Mouse (Mus musculus) retina, postnatal 1 day (tissue): ENCODE results near the gene Zfp109.
"Not testable (repeated sequence)": the region's sequence is repeated elsewhere in the genome, so short reads cannot be mapped to it uniquely, and the experiment has no call there.

ENCODE experiments used
- DNase-seq: peaks from one replicate; pipeline ENCODE4 v3.0.0-alpha.2; 2012

The Zfp109 gene

GRCm38 (mm10) chr7:24237040-24237791 is at the start of gene Zfp109:
TSS of gene Zfp109 (minus strand) at chr7:24237560.
- peak; percentile 80 for DNase-seq

- no peak for DNase-seq
These were observed 49.6 kb upstream of the Zfp109 start for GRCm38 (mm10) chr7:24286916-24287315.

DNA sequence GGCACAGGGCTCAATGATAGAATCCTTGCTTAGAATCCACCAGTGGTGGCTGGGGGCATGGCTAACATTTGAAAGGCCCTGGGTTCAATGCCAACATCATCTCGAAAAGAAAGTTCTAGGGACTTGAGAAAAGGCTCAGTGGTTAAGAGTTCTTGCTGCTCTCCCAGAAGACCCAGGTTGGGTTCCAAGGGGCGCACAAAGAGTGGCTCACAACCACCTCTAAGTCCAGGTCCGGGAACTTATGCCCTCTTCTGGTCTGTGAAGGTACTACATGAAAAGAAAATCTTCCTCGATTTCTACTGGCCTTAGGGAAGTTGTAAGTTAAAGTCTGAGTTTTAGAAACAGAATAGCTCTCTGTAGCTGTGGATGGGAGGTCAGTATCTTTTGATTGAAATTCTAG is 48.7 kb upstream of the Zfp109 start:
- peak; percentile 26 for DNase-seq

DNA sequence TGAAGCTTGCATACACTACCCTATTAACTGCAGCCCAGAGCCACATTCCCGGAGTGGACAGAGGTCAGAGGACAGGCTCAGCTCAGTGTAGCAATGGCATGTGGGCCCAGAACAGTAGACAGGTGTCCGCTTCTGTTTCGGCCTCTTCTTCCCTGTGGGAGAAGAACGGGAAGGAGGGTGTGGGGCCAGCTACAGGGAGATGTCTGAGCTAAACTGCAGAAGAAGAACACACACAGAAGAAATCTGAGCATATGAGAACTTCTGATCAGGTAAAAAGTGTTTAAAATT is 43.4 kb upstream of the Zfp109 start:
- DNase-seq = no peak

GRCm38 (mm10) chr7:24280031-24280857 is 42.9 kb upstream of the Zfp109 start:
- DNase-seq = peak; percentile 47

DNA sequence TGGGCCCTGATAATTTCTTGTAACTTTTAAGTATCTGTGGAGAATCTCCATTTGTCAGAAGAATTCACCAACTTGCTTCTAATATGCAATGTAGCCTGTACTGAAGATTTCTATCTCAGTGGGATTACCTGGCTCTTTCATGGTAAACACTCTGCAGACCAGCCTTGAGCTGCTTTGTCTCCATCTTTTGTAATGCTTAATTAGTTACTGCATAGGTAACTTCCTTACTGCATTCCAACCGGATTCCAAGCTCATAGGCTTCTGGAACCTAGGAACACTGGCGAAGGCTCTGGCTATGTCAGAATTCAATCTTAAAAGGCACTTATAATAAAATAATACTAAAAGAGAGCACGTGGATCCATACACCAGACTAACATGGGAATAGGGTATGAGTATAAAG is 41.4 kb upstream of the Zfp109 start:
- DNase-seq = not testable (repeated sequence)

DNA sequence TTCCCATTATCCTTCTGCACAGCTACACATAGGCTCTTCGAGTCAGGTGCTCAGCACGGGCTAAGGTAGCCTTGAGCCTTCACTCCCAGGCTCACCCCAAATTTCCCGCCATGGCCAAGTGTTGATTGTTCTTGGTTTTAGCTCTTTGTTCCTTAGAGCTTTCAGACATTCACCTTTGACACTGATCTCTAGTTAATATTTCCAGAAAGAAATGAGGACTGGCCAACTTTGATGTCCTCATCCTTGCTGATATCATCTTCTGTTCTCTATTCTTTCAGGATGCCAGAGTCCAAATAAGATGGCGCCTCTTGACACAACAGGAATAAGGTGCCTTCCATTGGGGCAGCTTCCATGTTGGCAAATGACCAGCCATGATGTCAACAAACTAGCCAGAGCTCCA is 37.1 kb upstream of the Zfp109 start:
- DNase-seq = no peak

DNA sequence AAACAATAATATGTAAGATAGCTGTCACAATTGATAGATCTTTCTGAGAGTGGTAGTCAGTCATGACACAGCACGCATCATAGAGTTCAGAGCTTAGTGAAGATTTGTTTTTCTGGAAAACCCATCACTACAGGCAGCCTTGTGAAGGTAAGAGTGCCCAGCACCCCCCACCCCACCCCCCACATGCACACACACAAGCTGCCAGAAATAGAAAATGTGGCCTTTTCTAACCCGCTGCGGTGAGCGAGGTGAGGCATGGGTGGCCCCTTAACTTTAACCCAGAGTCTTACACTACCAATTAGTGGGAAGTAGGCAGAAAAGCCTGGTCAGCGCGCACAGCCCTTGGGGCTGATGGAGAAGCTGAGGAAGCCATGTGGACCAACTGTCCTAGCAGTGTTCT is 33.8 kb upstream of the Zfp109 start:
- no peak for DNase-seq

DNA sequence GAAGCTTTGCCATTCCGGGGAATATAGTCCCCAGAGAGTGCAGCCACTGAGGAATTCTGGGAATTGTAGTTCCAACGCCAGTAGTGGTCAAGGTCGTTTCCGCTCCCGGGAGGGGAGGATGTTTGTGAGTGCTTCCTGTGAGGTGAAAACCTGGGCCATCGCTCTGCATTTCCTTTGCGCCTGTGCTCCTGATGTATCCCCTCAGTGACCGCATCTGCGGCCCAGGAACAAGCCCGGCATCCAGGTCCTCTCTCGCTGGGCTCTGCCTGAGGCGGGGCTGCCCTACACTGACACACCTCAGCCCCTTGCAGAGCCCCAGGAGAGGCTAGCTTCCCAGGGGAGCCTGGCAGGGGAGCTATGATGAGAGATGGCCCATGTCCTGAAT is 32.9 kb upstream of the Zfp109 start, which contains the start of gene Zfp93:
Gene Zfp93, plus strand, starts transcription at position 133 of the 385 bp plus-strand sequence.
- peak; percentile 94 for DNase-seq

- no peak for DNase-seq
These were observed 32.4 kb upstream of the Zfp109 start for GRCm38 (mm10) chr7:24269667-24270287.

DNA sequence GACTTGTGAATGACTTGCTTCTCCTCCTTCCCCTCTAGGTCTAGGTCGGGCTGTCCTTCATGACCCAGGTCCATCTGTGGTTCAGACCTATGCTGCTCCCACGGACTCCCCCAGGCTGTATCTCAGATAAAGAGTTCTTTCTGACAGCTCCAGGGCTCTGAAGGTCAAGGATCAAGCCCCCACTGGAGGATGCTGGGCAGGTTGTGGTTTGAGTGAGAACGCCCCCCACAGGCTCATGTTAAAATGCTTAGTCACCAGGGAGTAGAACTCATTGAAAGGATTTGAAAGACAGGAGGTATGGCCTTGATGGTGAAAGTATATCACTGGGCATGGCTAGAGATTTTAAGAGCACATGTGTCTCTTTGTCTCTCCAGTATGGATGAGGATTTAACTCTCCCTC is 31.9 kb upstream of the Zfp109 start:
- no peak for DNase-seq

GRCm38 (mm10) chr7:24268176-24269155 is 31.1 kb upstream of the Zfp109 start:
- DNase-seq = no peak

DNA sequence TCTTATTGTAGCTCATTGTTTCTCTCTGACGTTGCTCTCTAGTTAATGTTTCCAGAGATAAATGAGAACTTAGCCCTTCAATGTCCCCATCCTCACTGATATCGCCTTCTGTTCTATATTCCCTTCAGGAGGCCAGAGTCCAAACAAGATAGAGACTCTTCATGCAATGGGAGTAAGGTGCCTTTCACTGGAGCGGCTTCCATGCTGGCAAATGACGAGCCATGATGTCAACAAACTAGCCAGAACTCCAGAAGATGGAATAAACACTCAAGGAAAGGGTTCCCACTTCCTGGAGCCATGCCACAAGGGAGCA is 22.6 kb upstream of the Zfp109 start:
- DNase-seq = no peak

GRCm38 (mm10) chr7:24259306-24259999 is 22.1 kb upstream of the Zfp109 start:
- DNase-seq = no peak

GRCm38 (mm10) chr7:24254633-24255474 is 17.5 kb upstream of the Zfp109 start, which contains the start of gene Zfp108:
TSS of gene Zfp108 (plus strand) at chr7:24254794.
- DNase-seq = peak; percentile 93

DNA sequence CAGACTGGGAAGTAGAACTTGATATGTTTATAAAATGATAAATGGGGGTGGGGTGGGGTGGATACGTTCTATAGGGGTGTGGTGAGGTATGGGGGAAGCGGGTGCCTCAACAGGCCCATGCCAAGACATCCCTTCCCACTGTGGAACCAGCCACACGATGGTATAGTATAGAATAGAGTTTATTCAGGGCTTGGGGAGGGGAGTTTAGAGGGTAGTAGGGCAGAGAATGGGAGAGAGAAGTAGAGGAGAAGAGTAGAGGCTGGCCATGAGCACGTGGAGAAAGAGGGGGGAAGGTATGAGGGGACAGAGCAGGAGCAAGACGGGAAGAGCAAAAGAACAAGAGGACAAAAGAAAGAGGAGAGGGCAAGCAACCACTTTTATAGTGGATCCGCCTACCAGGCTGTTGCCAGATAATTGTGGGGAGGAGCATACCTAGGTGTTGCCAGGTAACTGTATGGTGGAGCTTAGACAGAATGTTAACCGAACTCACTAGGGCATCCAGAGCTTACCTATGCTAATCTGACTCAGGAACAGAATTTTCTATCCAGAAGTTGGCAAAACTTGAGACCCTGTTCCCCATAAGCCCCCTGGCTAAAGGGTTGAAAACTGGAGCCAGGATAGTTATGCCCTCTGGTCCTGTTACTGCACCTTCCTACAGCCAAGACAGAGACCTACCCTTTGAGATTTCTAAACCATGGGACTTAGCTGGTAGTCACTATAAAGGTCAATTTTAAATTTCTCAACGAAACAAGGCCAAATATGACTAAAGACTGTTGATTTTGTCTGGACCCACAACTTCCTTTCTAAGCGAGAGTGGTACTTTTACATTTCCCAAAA is 16.6 kb upstream of the Zfp109 start:
- DNase-seq = no peak

DNA sequence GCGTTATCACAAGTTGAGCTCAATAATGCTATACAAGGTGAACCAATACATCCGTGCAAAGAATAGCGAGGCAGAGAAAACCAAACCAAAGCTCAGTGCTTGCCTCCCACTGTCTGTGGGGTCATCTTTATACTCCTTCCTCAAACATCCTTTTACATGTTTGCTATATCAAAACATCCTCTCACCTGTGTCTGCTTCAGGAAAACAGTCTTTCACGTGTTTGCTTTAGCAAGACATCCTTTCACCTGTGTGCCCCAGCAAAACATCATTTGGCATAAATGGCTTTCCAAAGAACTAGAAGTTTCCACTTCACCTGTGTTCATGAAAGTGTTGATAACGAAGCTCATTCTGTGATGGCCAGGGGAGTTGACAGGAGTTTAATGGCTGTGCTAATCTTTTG is 26.0 kb downstream of the Zfp109 start, which contains the start of gene Zfp111:
Gene Zfp111, minus strand, starts transcription at position 101 of the 400 bp plus-strand sequence.
- DNase-seq = no peak

DNA sequence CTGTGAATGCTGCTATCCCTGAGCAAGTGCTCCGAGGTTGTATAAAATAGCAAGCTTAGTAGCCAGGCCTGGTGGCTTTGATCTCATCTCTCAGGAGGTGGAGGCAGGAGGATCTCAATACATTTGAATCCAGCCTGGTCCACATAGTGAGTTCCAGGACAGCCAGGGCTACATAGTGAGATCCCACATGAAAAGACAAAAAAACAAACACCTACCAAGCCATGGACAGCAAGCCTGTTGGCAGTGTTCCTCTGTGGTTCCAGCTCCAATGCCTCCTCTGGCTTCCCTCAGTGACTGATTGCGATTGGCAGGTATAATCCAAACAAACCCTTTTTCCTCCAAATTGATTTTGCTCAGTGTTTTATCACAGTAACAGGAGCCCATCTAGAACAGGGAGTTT is 27.1 kb downstream of the Zfp109 start:
- DNase-seq = no peak

DNA sequence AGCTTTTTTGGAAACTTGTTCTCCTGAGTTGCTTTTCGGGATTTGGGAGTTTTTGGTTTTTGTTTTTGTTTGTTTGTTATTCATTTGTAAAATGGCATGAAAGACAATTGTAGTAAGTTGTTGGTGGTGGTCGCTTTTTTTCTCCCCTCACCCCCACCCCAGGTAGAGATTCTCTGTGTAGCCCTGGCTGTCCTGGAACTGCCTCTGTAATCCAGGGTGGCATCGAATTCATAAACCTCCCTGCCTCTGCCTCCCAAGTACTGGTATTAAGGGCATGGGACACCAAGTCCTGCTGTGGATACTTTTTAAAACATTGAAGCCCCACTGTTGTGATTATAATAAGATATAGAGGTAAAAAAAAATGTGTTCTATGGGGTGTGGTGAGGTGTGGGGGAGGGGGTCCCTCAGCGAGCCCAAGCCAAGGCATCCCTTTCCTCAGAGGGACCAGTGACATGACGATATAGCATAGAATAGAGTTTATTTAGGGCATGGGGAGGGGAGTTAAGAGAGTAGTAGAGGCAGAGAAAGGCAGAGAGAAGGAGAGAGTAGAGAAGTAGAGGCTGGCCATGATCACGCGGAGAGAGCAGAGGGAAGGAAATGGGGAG is 29.0 kb downstream of the Zfp109 start:
- DNase-seq = no peak
